17 mouse cellular contexts compared by ENCODE assay signal in the genomic region with DNA sequence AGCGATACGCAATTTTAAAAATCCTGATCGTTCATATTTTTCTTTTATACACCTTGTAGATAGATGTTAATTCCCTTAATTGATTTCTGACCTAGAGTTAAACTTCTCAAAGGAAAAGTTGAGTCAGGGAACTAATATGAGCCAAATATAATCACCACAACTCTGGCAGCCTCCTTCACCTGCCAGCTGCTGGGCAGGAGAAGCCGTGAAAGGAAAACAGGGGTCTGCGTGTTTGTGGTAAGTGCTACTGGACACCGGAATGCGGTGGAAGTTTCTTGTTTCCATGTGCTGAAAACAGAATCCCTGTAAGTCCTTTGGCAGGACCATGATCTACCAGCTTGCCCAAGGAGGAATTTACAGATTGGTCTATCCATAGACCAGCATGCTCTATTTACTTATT.
"Had no signal": no experiment of that assay in that cellular context is flagged by ENCODE, and none has a peak within 500 bp of the region (broad histone marks: within the 10 kb centered on the region; RNA-seq: fewer than 3 reads in every experiment).

No protein-coding gene starts in this region.

- H3K4me2 ChIP-seq: liver, embryonic 15.5 days; lung, embryonic 15.5 days; midbrain, embryonic 11.5 days; midbrain, embryonic 13.5 days; midbrain, embryonic 15.5 days; neural tube, embryonic 12.5 days had no signal

- DNase-seq: liver, postnatal 0 days; lung, adult 2 months; lung, postnatal 14 days; lung, postnatal 36 days; right cerebral cortex, postnatal 14 days; thymus, adult 18-20 months; thymus, postnatal 14 days; thymus, postnatal 36 days had no signal

- H3K27ac ChIP-seq: liver, embryonic 15.5 days; lung, embryonic 15.5 days; macrophage; midbrain, embryonic 13.5 days; midbrain, embryonic 15.5 days; neural tube, embryonic 12.5 days had no signal

- H3K27me3 ChIP-seq: liver, embryonic 15.5 days; lung, embryonic 15.5 days; megakaryocyte, embryonic 14.5 days; midbrain, embryonic 13.5 days; midbrain, embryonic 15.5 days; neural tube, embryonic 12.5 days had no signal

- H3K9me3 ChIP-seq: liver, embryonic 15.5 days; lung, embryonic 15.5 days; megakaryocyte, embryonic 14.5 days; midbrain, embryonic 13.5 days; midbrain, embryonic 15.5 days; neural tube, embryonic 12.5 days had no signal

- H3K4me3 ChIP-seq: liver, embryonic 15.5 days; lung, embryonic 15.5 days; megakaryocyte, embryonic 14.5 days; midbrain, embryonic 13.5 days; midbrain, embryonic 15.5 days; neural tube, embryonic 12.5 days had no signal

- ATAC-seq: liver, postnatal 0 days; lung, postnatal 0 days; midbrain, embryonic 13.5 days; midbrain, embryonic 15.5 days had no signal

- H3K9ac ChIP-seq: liver, embryonic 15.5 days; liver, postnatal 0 days; lung, embryonic 15.5 days; midbrain, embryonic 13.5 days; midbrain, embryonic 15.5 days; neural tube, embryonic 12.5 days had no signal

- H3K4me1 ChIP-seq: liver, embryonic 15.5 days; lung, embryonic 15.5 days; midbrain, embryonic 13.5 days; midbrain, embryonic 15.5 days; neural tube, embryonic 12.5 days had no signal

- H3K36me3 ChIP-seq: liver, embryonic 15.5 days; lung, embryonic 15.5 days; midbrain, embryonic 13.5 days; midbrain, embryonic 15.5 days; neural tube, embryonic 12.5 days had no signal
